Mouse (Mus musculus) liver, embryonic 18 days (tissue): ENCODE measurements around the gene Ntm. TPM values are rescaled to one million over a fixed set of nuclear protein-coding genes. Genes with fewer than 3 reads are reported as not detected.

Experiments
- polyA plus RNA-seq: library from polyadenylated mRNA; depleted of rRNA; stranded (reverse); fragments of >200 nt; gene quantifications from 2 replicates; pipeline ENCODE4 v1.2.3, GENCODE M21; 2012; rRNA removed

Ntm gene
- 0.34 and 0.38 TPM in 2 replicates for polyA plus RNA-seq

DNA sequence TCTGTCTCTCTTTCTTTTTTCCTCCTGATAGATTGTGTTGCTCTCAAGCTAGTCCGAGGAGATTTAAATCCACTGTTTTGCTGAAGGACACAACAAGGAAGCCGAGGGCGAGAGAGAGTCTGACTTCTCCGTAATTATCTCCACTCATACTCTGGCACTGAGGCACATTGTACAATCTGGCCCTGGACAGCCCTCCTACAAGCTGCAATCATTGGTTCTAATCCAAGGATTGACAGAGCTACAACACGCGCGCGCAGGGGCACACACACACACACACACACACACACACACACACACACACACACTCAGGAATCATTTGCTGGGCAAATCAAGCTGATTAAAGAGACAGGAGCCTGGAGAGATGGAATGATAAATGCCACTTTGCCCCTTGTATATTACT lies at the start of gene Ntm:
Ntm (minus strand) TSS at position 164 of the 400 bp plus-strand sequence.

